Mouse (Mus musculus) right cerebral cortex, adult 18-20 months (tissue): Measurements from ENCODE around the gene 4933411K16Rik.
A peak's percentile ranks its signal among the peaks of the same experiment; 100 is the strongest.
"Not testable (repeated sequence)": the region's sequence is repeated elsewhere in the genome, so short reads cannot be mapped to it uniquely, and the experiment has no call there.

Experiments used
- DNase-seq: peaks from one replicate; pipeline ENCODE4 v3.0.0; 2022; ENCODE audit warnings: mixed read lengths

The 4933411K16Rik gene

GRCm38 (mm10) chr19:42081613-42082012 is 29.6 kb downstream of the 4933411K16Rik start:
- DNase-seq: not testable (repeated sequence)

GRCm38 (mm10) chr19:42085690-42086089 is 33.6 kb downstream of the 4933411K16Rik start:
- DNase-seq: no peak

GRCm38 (mm10) chr19:42086166-42086565 is 34.1 kb downstream of the 4933411K16Rik start, which contains the start of gene Morn4:
Gene Morn4, minus strand, starts transcription at chr19:42086357.
- peak; percentile 93 for DNase-seq

GRCm38 (mm10) chr19:42089103-42089747 is 37.2 kb downstream of the 4933411K16Rik start:
- DNase-seq: peak; percentile 57

GRCm38 (mm10) chr19:42089748-42090595 is 37.9 kb downstream of the 4933411K16Rik start, which contains the start of gene Pi4k2a:
Gene Pi4k2a, plus strand, starts transcription at chr19:42090470.
- peak; percentile 100 for DNase-seq

- no peak for DNase-seq
These were observed 38.6 kb downstream of the 4933411K16Rik start for GRCm38 (mm10) chr19:42090637-42091141.

GRCm38 (mm10) chr19:42099406-42099805 is 47.4 kb downstream of the 4933411K16Rik start:
- no peak for DNase-seq
